Mouse (Mus musculus): ENCODE results near the gene Sapcd2.

DNA sequence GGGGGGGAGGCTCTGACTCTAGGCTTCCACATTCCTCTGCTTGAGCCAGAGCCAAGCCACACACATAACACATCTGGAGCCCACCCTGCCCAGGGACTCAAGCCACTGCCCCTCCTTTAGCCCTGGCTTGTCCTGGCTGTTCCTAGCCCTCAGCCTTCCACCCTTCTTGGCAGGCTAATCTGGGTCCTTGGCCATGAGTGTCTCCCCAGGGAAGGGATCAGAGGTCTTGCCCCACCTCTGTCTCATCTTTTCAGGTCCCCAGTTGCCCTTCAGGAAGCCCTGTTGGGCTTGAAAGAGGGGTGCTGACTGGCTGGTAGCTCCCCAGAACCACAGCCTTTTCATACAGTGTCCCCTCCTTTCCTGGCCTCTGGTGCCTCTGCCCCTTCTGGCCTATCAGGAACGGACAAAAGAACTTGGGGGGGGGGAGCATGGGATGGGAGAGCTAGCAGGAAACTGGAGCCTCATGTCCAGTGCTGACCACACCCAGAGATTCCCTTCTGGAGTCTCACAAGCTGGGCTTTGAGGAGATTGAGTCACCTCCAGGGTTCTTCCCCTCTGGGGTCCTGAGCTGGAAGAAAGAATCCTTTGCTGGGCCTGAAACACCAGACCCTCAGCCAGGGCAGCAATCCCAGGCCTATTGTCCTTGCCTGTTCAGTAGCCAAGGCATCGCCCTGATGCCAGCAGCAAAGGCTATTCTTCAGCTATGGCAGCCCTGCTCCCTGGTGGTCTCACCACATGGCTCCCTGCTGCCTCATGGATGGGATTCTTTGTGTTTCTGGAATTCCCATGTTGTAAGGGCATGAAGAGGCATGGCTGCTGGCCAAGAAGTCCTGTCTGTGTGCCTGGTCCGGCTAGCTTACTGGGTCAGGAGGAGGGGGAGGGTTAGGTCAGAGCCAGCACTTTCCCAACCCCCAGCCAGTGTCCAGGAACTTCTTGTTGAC is 22.4 kb downstream of the Sapcd2 start:
- TF ChIP-seq CTCF (conservative IDR thresholded peaks at IDR 0.05; ENCODE audit: insufficient read depth, insufficient read length, low read depth, low read length), result no peak
- no peak for TF ChIP-seq POLR2A (IDR thresholded peaks at IDR 0.05; ENCODE audit: low read depth, low read length)

Measured in kidney, adult 2 months (tissue).